Mouse (Mus musculus) MEL (cell line): ENCODE measurements around the gene Ube3b. TPM values are rescaled to one million over a fixed set of nuclear protein-coding genes. Genes with fewer than 3 reads are reported as not detected.

ENCODE experiments used
- DNase-seq: peaks from one replicate; pipeline ENCODE4 v3.0.0; 2011; ENCODE audit warnings: low read depth, low spot score
- H3K27ac ChIP-seq: 2 replicates; pipeline ENCODE4 v1.5.1; 2012; ENCODE audit warnings: low read depth, mild to moderate bottlenecking, control low read depth, low read length, moderate library complexity; ENCODE audit not compliant: control insufficient read depth
- H3K27me3 ChIP-seq, 2 experiments: fragments of 150-350 bp in 1 of 2; sonication (generic) in 1 of 2; 2 replicates each; pipeline ENCODE4 v1.6.1; 2012; ENCODE audit warnings: low read length in 2 of 2, mild to moderate bottlenecking in 2 of 2, improper control_type of control experiment in 1 of 2, moderate library complexity in 1 of 2; ENCODE audit not compliant: insufficient read depth in 2 of 2, control insufficient read depth in 1 of 2
- H3K36me3 ChIP-seq, 2 experiments: 2 replicates each; pipeline ENCODE4 v1.6.1; 2012 to 2014; ENCODE audit warnings: low read length in 2 of 2, improper control_type of control experiment in 1 of 2, inconsistent platforms in 1 of 2, mild to moderate bottlenecking in 1 of 2; ENCODE audit not compliant: insufficient read depth in 2 of 2, control insufficient read depth in 1 of 2
- H3K4me1 ChIP-seq, 2 experiments: fragments of 150-350 bp in 1 of 2; sonication (generic) in 1 of 2; 2 replicates each; pipeline ENCODE4 v1.6.1; 2012; ENCODE audit warnings: low read length in 2 of 2, improper control_type of control experiment in 1 of 2, mild to moderate bottlenecking in 1 of 2; ENCODE audit not compliant: insufficient read depth in 2 of 2, control insufficient read depth in 1 of 2
- H3K4me3 ChIP-seq, 2 experiments: fragments of 150-350 bp in 1 of 2; sonication (generic) in 1 of 2; 2 replicates each; pipeline ENCODE4 v1.5.1; 2012; ENCODE audit warnings: low read depth in 2 of 2, low read length in 2 of 2, mild to moderate bottlenecking in 2 of 2, moderate library complexity in 2 of 2, control low read depth in 1 of 2, improper control_type of control experiment in 1 of 2; ENCODE audit not compliant: control insufficient read depth in 1 of 2, insufficient read depth in 1 of 2
- H3K79me2 ChIP-seq: 2 replicates; pipeline ENCODE4 v1.6.1; 2012; ENCODE audit warnings: mild to moderate bottlenecking, low read length, moderate library complexity; ENCODE audit not compliant: control insufficient read depth, poor library complexity, insufficient read depth
- H3K9ac ChIP-seq: 2 replicates; pipeline ENCODE4 v1.6.1; 2012; ENCODE audit warnings: low read depth, mild to moderate bottlenecking, control low read depth, low read length, moderate library complexity; ENCODE audit not compliant: control insufficient read depth, poor library complexity, severe bottlenecking
- H3K9me3 ChIP-seq: fragments of 150-350 bp; sonication (generic); replicated peaks from 2 replicates; pipeline ENCODE4 v1.6.1; 2012; ENCODE audit warnings: mild to moderate bottlenecking, low read length, improper control_type of control experiment, moderate library complexity; ENCODE audit not compliant: insufficient read depth
- CHD2 ChIP-seq: IDR thresholded peaks from 2 replicates; pipeline ENCODE4 v1.6.1; 2011; ENCODE audit warnings: low read length, improper control_type of control experiment
- E2F4 ChIP-seq: IDR thresholded peaks from 2 replicates; pipeline ENCODE4 v1.6.1; 2011; ENCODE audit warnings: low read depth, low read length, improper control_type of control experiment, borderline replicate concordance
- ELF1 ChIP-seq: IDR thresholded peaks from 2 replicates; pipeline ENCODE4 v1.6.1; 2014; ENCODE audit warnings: low read depth, mild to moderate bottlenecking, inconsistent platforms, low read length, improper control_type of control experiment, moderate library complexity
- EP300 ChIP-seq, 2 experiments: IDR thresholded peaks; 2 replicates each; pipeline ENCODE4 v1.6.1; 2011; ENCODE audit warnings: improper control_type of control experiment in 2 of 2, low read length in 2 of 2, low read depth in 1 of 2, mild to moderate bottlenecking in 1 of 2
- ETS1 ChIP-seq: IDR thresholded peaks from 2 replicates; pipeline ENCODE4 v1.6.1; 2012; ENCODE audit warnings: low read depth, mild to moderate bottlenecking, inconsistent platforms, low read length, improper control_type of control experiment, moderate library complexity
- GATA1 ChIP-seq: IDR thresholded peaks from 2 replicates; pipeline ENCODE4 v1.6.1; 2011; ENCODE audit warnings: low read depth, low read length, improper control_type of control experiment
- HCFC1 ChIP-seq: IDR thresholded peaks from 2 replicates; pipeline ENCODE4 v1.6.1; 2012; ENCODE audit warnings: low read depth, mild to moderate bottlenecking, inconsistent platforms, low read length, improper control_type of control experiment, moderate library complexity
- KAT2A ChIP-seq: conservative IDR thresholded peaks from 2 replicates; pipeline ENCODE4 v1.6.1; 2012; ENCODE audit warnings: low read depth, low read length, improper control_type of control experiment, inconsistent platforms
- MAFK ChIP-seq: IDR thresholded peaks from 2 replicates; pipeline ENCODE4 v1.6.1; 2011; ENCODE audit warnings: low read depth, mild to moderate bottlenecking, low read length, improper control_type of control experiment, borderline replicate concordance
- MYB ChIP-seq: IDR thresholded peaks from 2 replicates; pipeline ENCODE4 v1.6.1; 2011; ENCODE audit warnings: mild to moderate bottlenecking, low read depth, low read length, improper control_type of control experiment
- MYC ChIP-seq: IDR thresholded peaks from 2 replicates; pipeline ENCODE4 v1.6.1; 2011; ENCODE audit warnings: low read depth, mild to moderate bottlenecking, low read length, improper control_type of control experiment, moderate library complexity
- NELFE ChIP-seq: IDR thresholded peaks from 2 replicates; pipeline ENCODE4 v1.6.1; 2011; ENCODE audit warnings: low read depth, low read length, improper control_type of control experiment
- NRF1 ChIP-seq: IDR thresholded peaks from 2 replicates; pipeline ENCODE4 v1.6.1; 2014; ENCODE audit warnings: low read depth, mild to moderate bottlenecking, inconsistent platforms, low read length, improper control_type of control experiment, moderate library complexity; ENCODE audit not compliant: poor library complexity, insufficient read depth, severe bottlenecking
- POLR2A ChIP-seq, 2 experiments: IDR thresholded peaks; 2 replicates each; pipeline ENCODE4 v1.6.1; 2011 to 2012; ENCODE audit warnings: low read length in 2 of 2, mild to moderate bottlenecking in 2 of 2, control low read depth in 1 of 2, improper control_type of control experiment in 1 of 2, low read depth in 1 of 2, moderate library complexity in 1 of 2; ENCODE audit not compliant: control insufficient read depth in 1 of 2, insufficient read depth in 1 of 2, poor library complexity in 1 of 2
- POLR2AphosphoS2 ChIP-seq: IDR thresholded peaks from 2 replicates; pipeline ENCODE4 v1.6.1; 2011; ENCODE audit warnings: low read length, improper control_type of control experiment
- SMC3 ChIP-seq: IDR thresholded peaks from 2 replicates; pipeline ENCODE4 v1.6.1; 2011; ENCODE audit warnings: low read depth, low read length, improper control_type of control experiment
- USF1 ChIP-seq: IDR thresholded peaks from 2 replicates; pipeline ENCODE4 v1.6.1; 2014; ENCODE audit warnings: low read depth, mild to moderate bottlenecking, inconsistent platforms, low read length, improper control_type of control experiment, moderate library complexity
- USF2 ChIP-seq, 2 experiments: IDR thresholded peaks; 2 replicates each; pipeline ENCODE4 v1.6.1; 2011 to 2012; ENCODE audit warnings: improper control_type of control experiment in 2 of 2, low read length in 2 of 2, borderline replicate concordance in 1 of 2, inconsistent platforms in 1 of 2, low read depth in 1 of 2, mild to moderate bottlenecking in 1 of 2; ENCODE audit not compliant: insufficient read depth in 1 of 2
- ZMIZ1 ChIP-seq: IDR thresholded peaks from 2 replicates; pipeline ENCODE4 v1.6.1; 2012; ENCODE audit warnings: low read depth, mild to moderate bottlenecking, inconsistent platforms, low read length, improper control_type of control experiment, moderate library complexity
- polyA plus RNA-seq, 2 experiments: library from polyadenylated mRNA; stranded (reverse) in 1 of 2; unstranded in 1 of 2; fragments of >175 nt in 1 of 2; fragments of >200 nt in 1 of 2; gene quantifications; 2 replicates each; pipeline versions ENCODE4 v1.2.1 to v1.2.4; 2012; ENCODE audit warnings: low replicate concordance in 2 of 2, low read depth in 1 of 2; ENCODE audit not compliant: insufficient read length in 2 of 2, insufficient read depth in 1 of 2, missing spikeins in 1 of 2
- total RNA-seq: library from RNA; depleted of rRNA; stranded (reverse); fragments of 300-350 nt; gene quantifications from 2 replicates; pipeline ENCODE4 v1.2.3, GENCODE M21; 2012

The Ube3b gene
- total and polyA plus RNA-seq, 3 experiments: 21.8 to 150 (median 45.4) TPM

- Histone ChIP-seq H3K27me3 (no peaks in the 10 kb centered on the region), H3K79me2 (no peaks in the 10 kb centered on the region), H3K36me3 (no peaks in the 10 kb centered on the region), H3K4me1 (no peaks in the 10 kb centered on the region), H3K27ac (no peak overlapping the region), H3K9ac (no peak overlapping the region), H3K9me3 (no peaks in the 10 kb centered on the region), H3K4me3 (no peak overlapping the region)
- no peak for TF ChIP-seq NRF1
- TF ChIP-seq EP300 (IDR thresholded peaks at IDR 0.05; ENCODE audit: low read depth in 1 of 2, low read length in 2 of 2): no peak
- no peak for TF ChIP-seq NELFE
- TF ChIP-seq ZMIZ1: no peak
- TF ChIP-seq CHD2: no peak
- no peak for TF ChIP-seq E2F4
- TF ChIP-seq GATA1: no peak
- no peak for TF ChIP-seq MYB
- TF ChIP-seq POLR2AphosphoS2: no peak
- no peak for TF ChIP-seq ETS1
- TF ChIP-seq USF1: no peak
- no peak for TF ChIP-seq MAFK
- no peak for DNase-seq
Observed at GRCm38 (mm10) chr5:114426732-114427131, 46.3 kb downstream of the Ube3b start.

GRCm38 (mm10) chr5:114428621-114429020 is 48.2 kb downstream of the Ube3b start:
- no peaks in the 10 kb centered on the region for H3K79me2 ChIP-seq
- H3K9ac ChIP-seq: no peak overlapping the region
- no peaks in the 10 kb centered on the region for H3K4me1 ChIP-seq
- H3K9me3 ChIP-seq: no peaks in the 10 kb centered on the region
- TF ChIP-seq POLR2A (IDR thresholded peaks at IDR 0.05; ENCODE audit: control insufficient read depth in 1 of 2, insufficient read depth in 1 of 2, low read depth in 1 of 2, low read length in 2 of 2, poor library complexity in 1 of 2): no peak
- TF ChIP-seq NRF1: no peak
- TF ChIP-seq KAT2A: no peak
- no peak for TF ChIP-seq EP300 (IDR thresholded peaks at IDR 0.05; ENCODE audit: low read depth in 1 of 2, low read length in 2 of 2)
- no peak for TF ChIP-seq USF1
- no peak for TF ChIP-seq HCFC1
- TF ChIP-seq, all 39 proteins: peak for 0
- no peak for DNase-seq
- Histone ChIP-seq H3K4me3 (no peak overlapping the region), H3K36me3 (no peaks in the 10 kb centered on the region), H3K27ac (no peak overlapping the region), H3K27me3 (no peaks in the 10 kb centered on the region)

GRCm38 (mm10) chr5:114429781-114430180 is 49.4 kb downstream of the Ube3b start:
- TF ChIP-seq MAFK (no peak), ELF1 (no peak), POLR2A (IDR thresholded peaks at IDR 0.05; ENCODE audit: control insufficient read depth in 1 of 2, insufficient read depth in 1 of 2, low read depth in 1 of 2, low read length in 2 of 2, poor library complexity in 1 of 2) (no peak), SMC3 (no peak), MYC (no peak), USF1 (no peak), USF2 (IDR thresholded peaks at IDR 0.05; ENCODE audit: borderline replicate concordance in 1 of 2, insufficient read depth in 1 of 2, low read depth in 1 of 2, low read length in 2 of 2) (no peak)
- Histone ChIP-seq H3K4me1 (no peaks in the 10 kb centered on the region), H3K9ac (no peak overlapping the region), H3K4me3 (no peak overlapping the region), H3K27me3 (no peaks in the 10 kb centered on the region), H3K79me2 (no peaks in the 10 kb centered on the region), H3K9me3 (no peaks in the 10 kb centered on the region), H3K27ac (no peak overlapping the region), H3K36me3 (no peaks in the 10 kb centered on the region)
- DNase-seq: no peak
